Mouse (Mus musculus) limb, embryonic 13.5 days (tissue): ENCODE data around the gene Aldob. TPM values are rescaled to one million over a fixed set of nuclear protein-coding genes. Genes with fewer than 3 reads are reported as not detected.

Experiments used
- ATAC-seq: fragments of 200-750 bp; cut with Nextera tagmentation; 2 replicates; pipeline ENCODE4 v1.8.0; 2017; ENCODE audit warnings: low read depth, moderate number of reproducible peaks, moderate TSS enrichment; ENCODE audit not compliant: low FRiP score
- H3K27ac ChIP-seq: fragments of 300-500 bp; sonication (generic); 2 replicates; pipeline ENCODE4 v1.5.1; 2015; ENCODE audit warnings: inconsistent platforms, mild to moderate bottlenecking, moderate library complexity
- H3K27me3 ChIP-seq: fragments of 300-500 bp; sonication (generic); 2 replicates; pipeline ENCODE4 v1.6.1; 2015; ENCODE audit warnings: mild to moderate bottlenecking, inconsistent platforms
- H3K36me3 ChIP-seq: fragments of 300-500 bp; sonication (generic); 2 replicates; pipeline ENCODE4 v1.6.1; 2015; ENCODE audit warnings: inconsistent platforms, mild to moderate bottlenecking, moderate library complexity
- H3K4me1 ChIP-seq: fragments of 300-500 bp; sonication (generic); 2 replicates; pipeline ENCODE4 v1.6.1; 2015; ENCODE audit warnings: inconsistent platforms
- H3K4me2 ChIP-seq: fragments of 300-500 bp; sonication (generic); replicated peaks from 2 replicates; pipeline ENCODE4 v1.6.1; 2015; ENCODE audit warnings: inconsistent platforms, mild to moderate bottlenecking, moderate library complexity
- H3K4me3 ChIP-seq: fragments of 300-500 bp; sonication (generic); 2 replicates; pipeline ENCODE4 v1.5.1; 2015; ENCODE audit warnings: moderate library complexity, mild to moderate bottlenecking, inconsistent platforms
- H3K9ac ChIP-seq: fragments of 300-500 bp; sonication (generic); 2 replicates; pipeline ENCODE4 v1.6.1; 2015; ENCODE audit warnings: mild to moderate bottlenecking, inconsistent platforms
- H3K9me3 ChIP-seq: fragments of 300-500 bp; sonication (generic); 2 replicates; pipeline ENCODE4 v1.6.1; 2016; ENCODE audit warnings: inconsistent platforms
- WGBS: fragments of 180-500 bp; shearing (Covaris S2); methylation state at CpG from one replicate; pipeline ENCODE4 v1.1.7; 2015; 5-methylcytosine and 5-hydroxymethylcytosine counted together
- polyA plus RNA-seq: library from polyadenylated mRNA; unstranded; fragments of >200 nt; fragmentation: Nextera tagmentation; extraction: Ambion mirVana; gene quantifications from 2 replicates; pipeline ENCODE4 v1.2.1, GENCODE M21; 2015

Aldob gene
- 0.20 and 0.70 TPM in 2 replicates for polyA plus RNA-seq

GRCm38 (mm10) chr4:49549383-49549782 lies at the start of gene Aldob:
TSS of gene Aldob (minus strand) at chr4:49549546.
- 54% methylated on average over 3 of the region's 3 CpGs for WGBS
- Histone ChIP-seq H3K4me3 (no peak within 1 kb of the TSS), H3K9me3 (no peaks in the 10 kb centered on the region), H3K9ac (no peak within 1 kb of the TSS), H3K27ac (no peak within 1 kb of the TSS), H3K36me3 (no peaks in the 10 kb centered on the region), H3K4me1 (no peaks in the 10 kb centered on the region; the same call in 1 of the 2 replicates), H3K27me3 (no peaks in the 10 kb centered on the region), H3K4me2 (no peak within 1 kb of the TSS)
- no peak for ATAC-seq

DNA sequence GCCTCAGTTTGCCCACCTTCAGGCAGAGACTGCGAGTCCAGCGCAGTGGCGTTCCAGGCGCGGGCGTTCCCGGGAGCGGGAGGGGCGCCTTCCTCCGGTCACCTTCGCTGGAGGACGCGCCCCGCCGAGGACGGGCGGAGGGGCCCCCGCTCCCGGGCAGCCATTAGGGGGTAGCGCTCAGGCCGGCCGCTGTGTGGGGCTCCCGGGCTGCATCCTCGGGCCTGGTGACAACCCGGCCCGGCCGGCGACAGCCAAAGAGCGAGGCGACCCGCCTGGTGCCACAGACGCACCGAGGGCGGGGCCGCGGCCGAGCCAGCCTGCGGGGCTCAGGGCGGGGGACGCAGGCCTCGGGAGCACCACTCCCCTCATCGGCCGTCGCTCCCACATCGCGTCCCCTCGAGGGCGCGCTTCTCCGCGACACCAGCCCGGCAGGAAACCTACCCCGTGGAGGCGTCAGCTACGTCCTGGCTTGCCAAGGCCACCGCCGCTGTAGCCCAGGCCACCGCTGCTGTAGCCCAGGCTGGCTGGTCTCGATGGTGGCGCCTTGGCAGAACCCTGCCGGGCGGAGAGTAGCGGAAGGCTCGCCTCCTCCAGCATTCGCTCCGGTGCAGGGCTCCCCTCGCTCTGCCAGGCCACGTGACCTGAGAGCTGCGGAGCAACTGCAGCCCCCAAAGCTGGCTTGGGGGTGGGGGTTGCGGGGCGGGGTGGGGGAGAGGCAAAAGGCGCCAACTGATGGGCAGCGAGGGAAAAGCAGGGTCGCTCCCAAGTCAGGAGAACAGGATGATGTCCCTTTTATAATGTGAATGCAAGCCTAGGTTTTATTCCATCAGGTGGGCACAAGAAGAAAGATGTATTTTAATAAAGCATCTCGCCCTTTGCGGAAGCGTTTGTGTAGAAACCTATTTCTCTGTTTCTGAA lies 48.1 kb upstream of the Aldob start, which contains the start of gene Tmem246:
Gene Tmem246 (minus strand): TSS at position 694 of the 918 bp plus-strand sequence.
- Histone ChIP-seq H3K27me3 (no peaks in the 10 kb centered on the region), H3K9ac (peak within 1 kb of the TSS; percentile 88), H3K4me1 (peaks cover 7% of the 10 kb centered on the region), H3K9me3 (no peaks in the 10 kb centered on the region), H3K4me3 (peak within 1 kb of the TSS; percentile 83), H3K36me3 (no peaks in the 10 kb centered on the region), H3K27ac (peak within 1 kb of the TSS; percentile 84), H3K4me2 (peak within 1 kb of the TSS; percentile 93)
- ATAC-seq: peak; percentile 91
- under 1% methylated on average over 77 of the region's 77 CpGs for WGBS

DNA sequence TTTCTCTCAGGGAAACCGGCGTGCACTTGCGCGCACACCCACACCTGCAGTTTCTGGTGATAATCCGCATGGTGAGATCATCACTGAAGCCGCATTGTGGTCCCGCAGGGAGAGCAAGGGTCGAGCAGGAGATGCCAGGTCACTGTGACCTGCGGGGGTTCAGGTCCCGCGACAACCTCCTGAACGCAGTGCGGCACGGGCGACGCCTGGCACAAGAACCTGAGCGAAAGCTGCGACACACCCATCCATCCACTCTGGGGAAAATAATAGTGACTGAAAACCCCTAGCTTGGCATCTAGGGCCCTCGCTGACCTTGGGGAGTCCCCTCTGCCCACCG lies 47.5 kb upstream of the Aldob start:
- ATAC-seq: no peak
- H3K27ac ChIP-seq: 0 out of 2 replicates have a peak overlapping the region, but pooled peaks have one; percentile 84
- H3K9me3 ChIP-seq: no peaks in the 10 kb centered on the region
- no peaks in the 10 kb centered on the region for H3K36me3 ChIP-seq
- peaks cover 7% of the 10 kb centered on the region for H3K4me1 ChIP-seq
- peak overlapping the region; percentile 83 for H3K4me3 ChIP-seq
- H3K27me3 ChIP-seq: no peaks in the 10 kb centered on the region
- H3K4me2 ChIP-seq: peak overlapping the region; percentile 93
- H3K9ac ChIP-seq: peak overlapping the region; percentile 88
- WGBS: under 1% methylated on average over 20 of the region's 20 CpGs

GRCm38 (mm10) chr4:49590152-49590551 lies 40.8 kb upstream of the Aldob start:
- WGBS: 77% methylated on average over 2 of the region's 2 CpGs

GRCm38 (mm10) chr4:49586811-49587210 lies 37.5 kb upstream of the Aldob start:
- Histone ChIP-seq H3K4me2 (no peak overlapping the region), H3K27ac (no peak overlapping the region), H3K4me3 (no peak overlapping the region), H3K9me3 (no peaks in the 10 kb centered on the region), H3K36me3 (peaks cover 13% of the 10 kb centered on the region), H3K4me1 (peaks cover 37% of the 10 kb centered on the region), H3K27me3 (no peaks in the 10 kb centered on the region), H3K9ac (no peak overlapping the region)
- 83% methylated on average over 10 of the region's 10 CpGs for WGBS
- no peak for ATAC-seq

More at GRCm38 (mm10) chr4:49590152-49590551, 40.8 kb upstream of the Aldob start:
- Histone ChIP-seq H3K27ac (no peak overlapping the region), H3K36me3 (peaks cover 13% of the 10 kb centered on the region), H3K4me2 (no peak overlapping the region), H3K4me3 (no peak overlapping the region), H3K9ac (no peak overlapping the region), H3K4me1 (peaks cover 12% of the 10 kb centered on the region), H3K9me3 (no peaks in the 10 kb centered on the region), H3K27me3 (no peaks in the 10 kb centered on the region)
- no peak for ATAC-seq

- ATAC-seq: peak; percentile 66
- H3K27ac ChIP-seq: peak overlapping the region; percentile 75; the same call in 1 of the 2 replicates
- WGBS: 63% methylated on average over 7 of the region's 7 CpGs
- H3K9me3 ChIP-seq: no peaks in the 10 kb centered on the region
- peaks cover 49% of the 10 kb centered on the region for H3K4me1 ChIP-seq
- H3K4me3 ChIP-seq: no peak overlapping the region
- H3K36me3 ChIP-seq: peaks cover 13% of the 10 kb centered on the region
- no peak overlapping the region for H3K4me2 ChIP-seq
- no peaks in the 10 kb centered on the region for H3K27me3 ChIP-seq
- no peak overlapping the region for H3K9ac ChIP-seq
Measured at GRCm38 (mm10) chr4:49585524-49586101, 36.3 kb upstream of the Aldob start.

- Histone ChIP-seq H3K36me3 (peaks cover 13% of the 10 kb centered on the region), H3K4me1 (peaks cover 60% of the 10 kb centered on the region), H3K9me3 (no peaks in the 10 kb centered on the region), H3K4me3 (no peak overlapping the region), H3K9ac (no peak overlapping the region), H3K4me2 (no peak overlapping the region; the same call in 1 of the 2 replicates), H3K27ac (peak overlapping the region; percentile 48; the same call in 1 of the 2 replicates), H3K27me3 (no peaks in the 10 kb centered on the region)
- peak; percentile 58; the same call in 1 of the 2 replicates for ATAC-seq
- 33% methylated on average over 14 of the region's 14 CpGs for WGBS
Measured at GRCm38 (mm10) chr4:49583965-49584831, 34.9 kb upstream of the Aldob start.

- ATAC-seq: no peak
- WGBS: 41% methylated on average over 4 of the region's 4 CpGs
- no peaks in the 10 kb centered on the region for H3K9me3 ChIP-seq
- peaks cover 6% of the 10 kb centered on the region for H3K36me3 ChIP-seq
- no peak overlapping the region for H3K4me2 ChIP-seq
- H3K9ac ChIP-seq: no peak overlapping the region
- H3K27me3 ChIP-seq: no peaks in the 10 kb centered on the region
- no peak overlapping the region for H3K4me3 ChIP-seq
- H3K4me1 ChIP-seq: peaks cover 61% of the 10 kb centered on the region
- no peak overlapping the region for H3K27ac ChIP-seq
Measured at GRCm38 (mm10) chr4:49581256-49581655, 31.9 kb upstream of the Aldob start.

- Histone ChIP-seq H3K27ac (no peak overlapping the region), H3K4me2 (no peak overlapping the region), H3K36me3 (no peaks in the 10 kb centered on the region), H3K4me3 (no peak overlapping the region), H3K4me1 (no peaks in the 10 kb centered on the region), H3K27me3 (no peaks in the 10 kb centered on the region), H3K9ac (no peak overlapping the region), H3K9me3 (no peaks in the 10 kb centered on the region)
- WGBS: 84% methylated on average over 4 of the region's 4 CpGs
- ATAC-seq: no peak
Measured at GRCm38 (mm10) chr4:49572194-49572593, 22.8 kb upstream of the Aldob start.

DNA sequence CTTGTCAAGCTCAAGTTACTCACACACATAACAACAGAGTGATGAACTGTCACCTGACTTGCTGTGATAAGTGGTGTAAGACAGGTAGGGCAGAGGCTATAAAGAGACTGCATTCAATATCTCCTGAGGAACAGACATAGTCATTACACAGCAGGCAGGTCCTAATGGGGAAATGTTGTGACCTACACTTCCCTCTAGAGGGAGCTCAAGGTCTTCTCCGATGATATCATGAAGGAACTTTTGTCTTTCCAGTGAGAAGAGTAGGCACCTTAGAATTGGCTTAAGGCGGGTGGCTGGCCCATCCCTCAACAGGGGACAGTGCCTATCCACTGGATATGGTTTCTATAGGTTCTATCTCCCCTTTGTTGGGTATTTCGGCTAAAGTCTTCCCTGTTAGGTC lies 18.3 kb upstream of the Aldob start:
- H3K9me3 ChIP-seq: no peaks in the 10 kb centered on the region
- H3K4me1 ChIP-seq: no peaks in the 10 kb centered on the region
- no peaks in the 10 kb centered on the region for H3K36me3 ChIP-seq
- no peak overlapping the region for H3K9ac ChIP-seq
- H3K27me3 ChIP-seq: no peaks in the 10 kb centered on the region
- no peak overlapping the region for H3K4me3 ChIP-seq
- 18% methylated on average over 3 of the region's 3 CpGs for WGBS
- ATAC-seq: peak; percentile 79
- H3K4me2 ChIP-seq: no peak overlapping the region
- H3K27ac ChIP-seq: no peak overlapping the region

DNA sequence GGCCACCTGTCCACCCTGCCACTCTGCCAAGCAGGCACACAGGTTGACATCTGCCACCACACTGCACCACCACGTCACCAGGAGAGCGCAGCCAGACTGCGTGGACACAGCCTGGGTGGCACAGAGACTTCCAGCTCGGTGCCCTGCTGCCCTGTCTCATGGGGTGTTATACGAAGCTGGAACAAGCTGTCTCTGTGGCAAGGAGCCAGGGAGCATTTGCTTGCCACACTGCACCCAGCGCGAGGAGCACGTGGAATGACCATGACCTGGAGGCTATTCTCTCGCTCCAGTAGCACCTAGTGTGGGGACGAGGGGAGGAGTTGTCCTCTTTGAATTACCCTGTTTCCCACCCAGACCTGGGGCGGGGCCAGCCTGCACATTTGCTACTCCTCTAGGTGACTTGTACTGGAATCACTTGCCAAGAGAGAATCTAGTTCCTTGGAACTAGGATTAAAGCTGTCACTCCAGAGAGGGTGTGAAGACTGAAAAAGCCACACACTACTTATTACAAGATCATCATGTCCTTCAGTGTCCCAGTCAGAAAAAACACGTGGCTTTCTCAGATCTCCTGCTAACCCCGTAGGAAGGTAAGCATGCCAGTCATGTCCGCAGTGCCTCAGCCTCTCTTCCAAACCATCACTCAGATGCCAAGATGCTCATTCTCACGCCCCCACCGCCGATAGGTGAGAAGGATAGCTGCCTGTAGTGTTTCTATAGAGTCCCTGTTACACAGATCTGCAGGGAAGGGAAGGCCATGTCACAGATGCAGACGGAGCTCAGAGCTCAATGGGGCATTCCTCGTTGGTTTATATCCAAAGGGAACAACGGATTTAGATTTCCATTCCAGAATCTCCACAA lies 10.8 kb upstream of the Aldob start:
- Histone ChIP-seq H3K27me3 (no peaks in the 10 kb centered on the region), H3K4me2 (no peak overlapping the region), H3K9ac (no peak overlapping the region), H3K4me1 (no peaks in the 10 kb centered on the region), H3K27ac (no peak overlapping the region), H3K4me3 (no peak overlapping the region), H3K36me3 (no peaks in the 10 kb centered on the region), H3K9me3 (no peaks in the 10 kb centered on the region)
- ATAC-seq: no peak
- 69% methylated on average over 20 of the region's 20 CpGs for WGBS
